Mouse (Mus musculus) heart, adult 9 months (tissue): ENCODE results near the gene Opalin.
A peak's percentile ranks its signal among the peaks of the same experiment; 100 is the strongest.

Experiments used
- DNase-seq, 2 experiments: peaks; one replicate each; pipeline ENCODE4 v3.0.0; 2022; ENCODE audit warnings: low spot score in 2 of 2

Gene Opalin

GRCm38 (mm10) chr19:41076906-41077305 lies at the start of gene Opalin:
Opalin (minus strand) TSS chr19:41077113.
- DNase-seq, result no peak

GRCm38 (mm10) chr19:41123009-41123408 lies 46.1 kb upstream of the Opalin start:
- DNase-seq, result no peak

GRCm38 (mm10) chr19:41119924-41120323 lies 43.0 kb upstream of the Opalin start:
- DNase-seq, result no peak

- DNase-seq, result no peak
These were observed 41.4 kb upstream of the Opalin start for GRCm38 (mm10) chr19:41118346-41118745.

- no peak for DNase-seq
These were observed 40.4 kb upstream of the Opalin start for GRCm38 (mm10) chr19:41117334-41117733.

GRCm38 (mm10) chr19:41114611-41115010 lies 37.7 kb upstream of the Opalin start:
- no peak for DNase-seq

GRCm38 (mm10) chr19:41113911-41114531 lies 37.1 kb upstream of the Opalin start:
- DNase-seq, result no peak

GRCm38 (mm10) chr19:41112609-41113008 lies 35.7 kb upstream of the Opalin start:
- DNase-seq, result no peak

GRCm38 (mm10) chr19:41109991-41110390 lies 33.1 kb upstream of the Opalin start:
- no peak for DNase-seq

GRCm38 (mm10) chr19:41109496-41109895 lies 32.6 kb upstream of the Opalin start:
- no peak for DNase-seq

- no peak for DNase-seq
These were observed 31.8 kb upstream of the Opalin start for GRCm38 (mm10) chr19:41108666-41109065.

GRCm38 (mm10) chr19:41107530-41107929 lies 30.6 kb upstream of the Opalin start:
- DNase-seq, result no peak

- peak in 1 of 2 experiments; percentile 19 for DNase-seq
These were observed 28.0 kb upstream of the Opalin start for GRCm38 (mm10) chr19:41104922-41105321.

- DNase-seq, result peak; percentile 73 to 82
These were observed 24.5 kb upstream of the Opalin start for GRCm38 (mm10) chr19:41101390-41101789.

- peak; percentile 17 to 21 for DNase-seq
These were observed 23.9 kb upstream of the Opalin start for GRCm38 (mm10) chr19:41100863-41101262.

- no peak for DNase-seq
These were observed 20.1 kb upstream of the Opalin start for GRCm38 (mm10) chr19:41097038-41097437.

GRCm38 (mm10) chr19:41091901-41092300 lies 15.0 kb upstream of the Opalin start:
- no peak for DNase-seq

- peak in 1 of 2 experiments; percentile 19 for DNase-seq
These were observed 12.9 kb upstream of the Opalin start for GRCm38 (mm10) chr19:41089833-41090232.

- DNase-seq, result no peak
These were observed 11.6 kb upstream of the Opalin start for GRCm38 (mm10) chr19:41088491-41088890.

GRCm38 (mm10) chr19:41087901-41088300 lies 11.0 kb upstream of the Opalin start:
- DNase-seq, result no peak

- peak; percentile 42 to 64 for DNase-seq
These were observed 9.8 kb upstream of the Opalin start for GRCm38 (mm10) chr19:41086700-41087099.

- no peak for DNase-seq
These were observed 9.4 kb upstream of the Opalin start for GRCm38 (mm10) chr19:41086289-41086688.

- DNase-seq, result no peak
These were observed 6.7 kb upstream of the Opalin start for GRCm38 (mm10) chr19:41083646-41084045.

GRCm38 (mm10) chr19:41081589-41081988 lies 4.7 kb upstream of the Opalin start:
- DNase-seq, result no peak
